Mouse (Mus musculus) CH12.LX (cell line): ENCODE data around the gene Prr29. TPM values are rescaled to one million over a fixed set of nuclear protein-coding genes. Genes with fewer than 3 reads are reported as not detected.

ENCODE experiments used
- DNase-seq: peaks from one replicate; pipeline ENCODE4 v3.0.0-alpha.2; 2013; ENCODE audit errors: extremely low read depth
- H3K27ac ChIP-seq: 2 replicates; pipeline ENCODE4 v1.5.1; 2012; ENCODE audit warnings: low read depth, mild to moderate bottlenecking, control low read depth, moderate library complexity; ENCODE audit not compliant: insufficient read depth
- H3K27me3 ChIP-seq: replicated peaks from 2 replicates; pipeline ENCODE3; 2012; ENCODE audit warnings: inconsistent platforms
- H3K36me3 ChIP-seq, 2 experiments: replicated peaks in 1 of 2; 2 replicates each; pipeline versions ENCODE3 to v1.6.1; 2012; ENCODE audit warnings: inconsistent platforms in 1 of 2, low read length in 1 of 2, mild to moderate bottlenecking in 1 of 2, mixed read lengths in 1 of 2, moderate library complexity in 1 of 2; ENCODE audit not compliant: control insufficient read depth in 1 of 2, insufficient read depth in 1 of 2
- H3K4me1 ChIP-seq, 2 experiments: 2 replicates each; pipeline ENCODE4 v1.6.1; 2012; ENCODE audit warnings: inconsistent platforms in 1 of 2, moderate library complexity in 1 of 2; ENCODE audit not compliant: insufficient read depth in 2 of 2, control insufficient read depth in 1 of 2
- H3K4me2 ChIP-seq: 2 replicates; pipeline ENCODE4 v1.6.1; 2012; ENCODE audit warnings: low read depth, mild to moderate bottlenecking, control low read depth; ENCODE audit not compliant: poor library complexity, insufficient read depth, severe bottlenecking
- H3K4me3 ChIP-seq, 3 experiments: fragments of 150-350 bp in 1 of 3; sonication (generic) in 1 of 3; replicated peaks in 1 of 3; 2 replicates each; pipeline versions ENCODE3 to v1.5.1; 2011 to 2012; ENCODE audit warnings: low read depth in 2 of 3, low read length in 2 of 3, mild to moderate bottlenecking in 2 of 3, moderate library complexity in 2 of 3, control low read depth in 1 of 3, improper control_type of control experiment in 1 of 3, inconsistent platforms in 1 of 3, mixed read lengths in 1 of 3; ENCODE audit not compliant: poor library complexity in 1 of 3
- H3K79me2 ChIP-seq: replicated peaks from 2 replicates; pipeline ENCODE4 v1.6.1; 2012; ENCODE audit warnings: mild to moderate bottlenecking, moderate library complexity; ENCODE audit not compliant: control insufficient read depth, poor library complexity, insufficient read depth, severe bottlenecking; ENCODE audit errors: extremely low read depth
- H3K9ac ChIP-seq: 2 replicates; pipeline ENCODE4 v1.6.1; 2012; ENCODE audit warnings: low read depth, mild to moderate bottlenecking, control low read depth, moderate library complexity; ENCODE audit not compliant: insufficient read depth
- H3K9me3 ChIP-seq: replicated peaks from 2 replicates; pipeline ENCODE3; 2012; ENCODE audit warnings: low read length, inconsistent platforms, mixed read lengths
- CHD1 ChIP-seq: IDR thresholded peaks from 2 replicates; pipeline ENCODE4 v1.6.1; 2012; ENCODE audit warnings: low read depth, low read length, improper control_type of control experiment, inconsistent platforms
- CTCF ChIP-seq, 2 experiments: IDR thresholded peaks in 1 of 2; conservative IDR thresholded peaks in 1 of 2; 2 replicates each; pipeline ENCODE4 v1.5.1; 2011 to 2012; ENCODE audit warnings: low read depth in 2 of 2, low read length in 2 of 2, improper control_type of control experiment in 1 of 2, inconsistent platforms in 1 of 2, mild to moderate bottlenecking in 1 of 2, moderate library complexity in 1 of 2
- HCFC1 ChIP-seq: IDR thresholded peaks from 2 replicates; pipeline ENCODE4 v1.6.1; 2012; ENCODE audit warnings: low read depth, mild to moderate bottlenecking, inconsistent platforms, low read length, improper control_type of control experiment
- IRF4 ChIP-seq: IDR thresholded peaks from 2 replicates; pipeline ENCODE4 v1.6.1; 2014; ENCODE audit warnings: low read depth, mild to moderate bottlenecking, inconsistent platforms, low read length, improper control_type of control experiment
- KAT2A ChIP-seq: IDR thresholded peaks from 2 replicates; pipeline ENCODE4 v1.6.1; 2012; ENCODE audit warnings: low read length, improper control_type of control experiment, inconsistent platforms; ENCODE audit not compliant: insufficient replicate concordance
- MAFK ChIP-seq: IDR thresholded peaks from 2 replicates; pipeline ENCODE4 v1.6.1; 2011; ENCODE audit warnings: low read length, improper control_type of control experiment; ENCODE audit not compliant: insufficient replicate concordance
- MXI1 ChIP-seq: IDR thresholded peaks from 2 replicates; pipeline ENCODE4 v1.6.1; 2011; ENCODE audit warnings: mild to moderate bottlenecking, low read depth, low read length, improper control_type of control experiment
- MYC ChIP-seq: IDR thresholded peaks from 2 replicates; pipeline ENCODE4 v1.6.1; 2011; ENCODE audit warnings: low read depth, mild to moderate bottlenecking, improper control_type of control experiment, low read length
- NELFE ChIP-seq: IDR thresholded peaks from 2 replicates; pipeline ENCODE4 v1.6.1; 2011; ENCODE audit warnings: low read depth, low read length, improper control_type of control experiment
- PAX5 ChIP-seq: IDR thresholded peaks from 2 replicates; pipeline ENCODE4 v1.6.1; 2012; ENCODE audit warnings: low read length, inconsistent platforms, mixed read lengths
- POLR2AphosphoS2 ChIP-seq: IDR thresholded peaks from 2 replicates; pipeline ENCODE4 v1.6.1; 2011; ENCODE audit warnings: low read depth, low read length, improper control_type of control experiment
- SIN3A ChIP-seq: IDR thresholded peaks from 2 replicates; pipeline ENCODE4 v1.6.1; 2012; ENCODE audit warnings: low read length, improper control_type of control experiment, inconsistent platforms
- SMC3 ChIP-seq: IDR thresholded peaks from 2 replicates; pipeline ENCODE4 v1.6.1; 2011; ENCODE audit warnings: low read depth, low read length, improper control_type of control experiment
- TCF12 ChIP-seq: IDR thresholded peaks from 2 replicates; pipeline ENCODE4 v1.6.1; 2014; ENCODE audit warnings: low read depth, mild to moderate bottlenecking, inconsistent platforms, low read length, improper control_type of control experiment
- USF1 ChIP-seq: IDR thresholded peaks from 2 replicates; pipeline ENCODE4 v1.6.1; 2014; ENCODE audit warnings: low read depth, mild to moderate bottlenecking, inconsistent platforms, low read length, improper control_type of control experiment
- USF2 ChIP-seq: conservative IDR thresholded peaks from 2 replicates; pipeline ENCODE4 v1.6.1; 2011; ENCODE audit warnings: low read depth, low read length, improper control_type of control experiment
- ZKSCAN1 ChIP-seq: IDR thresholded peaks from 2 replicates; pipeline ENCODE4 v1.6.1; 2012; ENCODE audit warnings: low read depth, inconsistent platforms, low read length, improper control_type of control experiment, borderline replicate concordance
- ZMIZ1 ChIP-seq: IDR thresholded peaks from 2 replicates; pipeline ENCODE4 v1.6.1; 2012; ENCODE audit warnings: low read depth, mild to moderate bottlenecking, inconsistent platforms, low read length, improper control_type of control experiment
- ZNF384 ChIP-seq: IDR thresholded peaks from 2 replicates; pipeline ENCODE4 v1.6.1; 2012; ENCODE audit warnings: low read depth, low read length, improper control_type of control experiment, inconsistent platforms
- dilution Hi-C: fragments of 300-500 bp; cut with MboI; formaldehyde crosslinking; loops from 2 replicates; pipeline ENCODE4 v1.14.3; 2020; ENCODE audit warnings: low sequenced_read_pairs; ENCODE audit not compliant: extremely low pct_unique_long_range_greater_than_20kb, extremely low pct_ligation_motif_present
- in situ Hi-C: fragments of 300-500 bp; cut with MboI; formaldehyde crosslinking; loops from 3 replicates; pipeline ENCODE4 v1.14.3; 2019; ENCODE audit warnings: low sequenced_read_pairs, low pct_ligation_motif_present, low pct_unique_long_range_greater_than_20kb, mixed read lengths
- polyA plus RNA-seq: library from polyadenylated mRNA; unstranded; fragments of >175 nt; gene quantifications from 2 replicates; pipeline ENCODE4 v1.2.1, GENCODE M21; 2012; ENCODE audit warnings: low read depth; ENCODE audit not compliant: insufficient read length
- total RNA-seq, 2 experiments: library from RNA; depleted of rRNA; stranded (reverse); fragments of 300-350 nt in 1 of 2; fragments of >200 nt in 1 of 2; gene quantifications; 2 replicates each; pipeline ENCODE4 v1.2.3; 2012 to 2014

Gene Prr29
- total and polyA plus RNA-seq, 3 experiments: 0.17 to 0.21 TPM; not detected in 1

DNA sequence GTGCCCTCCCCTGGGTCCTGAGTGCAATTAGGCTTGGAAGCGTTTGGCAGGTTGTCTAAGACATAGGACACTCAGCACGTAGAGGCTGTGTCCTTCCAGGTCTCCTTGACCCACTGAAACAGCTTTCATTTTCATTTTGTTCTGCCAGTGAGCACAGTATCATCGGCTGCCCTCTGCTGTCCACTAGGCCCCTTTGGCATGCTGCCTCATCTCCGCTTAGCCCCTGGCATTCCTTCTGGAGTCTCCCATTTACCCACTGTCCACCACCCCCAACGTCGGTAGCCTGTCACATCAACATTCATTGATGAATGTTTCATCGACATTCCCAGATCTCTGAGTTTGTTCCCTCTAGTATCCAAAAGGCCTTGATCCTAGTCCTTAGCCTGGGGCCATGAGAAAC lies 16.6 kb downstream of the Prr29 start:
- Histone ChIP-seq H3K4me3 (no peak overlapping the region), H3K27me3 (no peaks in the 10 kb centered on the region), H3K9ac (no peak overlapping the region), H3K79me2 (no peaks in the 10 kb centered on the region; the same call in 1 of the 2 replicates), H3K4me1 (peaks cover 4 to 17% of the 10 kb centered on the region in 2 experiments), H3K27ac (no peak overlapping the region), H3K36me3 (peaks cover 40 to 70% of the 10 kb centered on the region in 2 experiments), H3K9me3 (no peaks in the 10 kb centered on the region), H3K4me2 (no peak overlapping the region)
- dilution Hi-C loops: no loop called here
- in situ Hi-C loops: no loop called here
- DNase-seq: no peak
- TF ChIP-seq SMC3: 0 out of 2 replicates have a peak, but pooled peaks have one; percentile 15
- no peak for TF ChIP-seq IRF4
- TF ChIP-seq CTCF (conservative IDR thresholded peaks at IDR 0.05 in 1 of 2, IDR thresholded peaks at IDR 0.05 in 1 of 2; ENCODE audit: low read depth in 2 of 2, low read length in 2 of 2): peak in 1 of 2 experiments; percentile 36; a peak in 2 of 4 replicates
- no peak for TF ChIP-seq PAX5
- TF ChIP-seq, all 38 proteins: peak for 2

GRCm38 (mm10) chr11:106382424-106382823 lies 17.2 kb downstream of the Prr29 start:
- DNase-seq: no peak
- H3K4me2 ChIP-seq: no peak overlapping the region
- H3K27me3 ChIP-seq: no peaks in the 10 kb centered on the region
- TF ChIP-seq ZNF384 (no peak), USF1 (no peak), KAT2A (no peak), SIN3A (no peak), CHD1 (no peak), MYC (no peak), MAFK (no peak), NELFE (no peak), ZMIZ1 (no peak), MXI1 (no peak), SMC3 (no peak), ZKSCAN1 (no peak), TCF12 (no peak), USF2 (no peak), POLR2AphosphoS2 (no peak), PAX5 (no peak), HCFC1 (no peak), CTCF (conservative IDR thresholded peaks at IDR 0.05 in 1 of 2, IDR thresholded peaks at IDR 0.05 in 1 of 2; ENCODE audit: low read depth in 2 of 2, low read length in 2 of 2) (no peak)
- H3K4me1 ChIP-seq: peaks cover 4 to 17% of the 10 kb centered on the region in 2 experiments
- dilution Hi-C loops (no loop called here), in situ Hi-C loops (no loop called here)
- H3K9ac ChIP-seq: no peak overlapping the region
- no peak overlapping the region for H3K4me3 ChIP-seq
- H3K27ac ChIP-seq: no peak overlapping the region
- peaks cover 38 to 65% of the 10 kb centered on the region in 2 experiments for H3K36me3 ChIP-seq
- H3K9me3 ChIP-seq: no peaks in the 10 kb centered on the region
- H3K79me2 ChIP-seq: no peaks in the 10 kb centered on the region; the same call in 1 of the 2 replicates
